Mouse (Mus musculus): ENCODE results near the gene Etv6.

- no peak for TF ChIP-seq CTCF (IDR thresholded peaks at IDR 0.05; ENCODE audit: low read depth, low read length)
- no peak for TF ChIP-seq POLR2A (IDR thresholded peaks at IDR 0.05; ENCODE audit: borderline replicate concordance, low read depth, low read length)
Observed at GRCm38 (mm10) chr6:134151022-134151680, 115.7 kb downstream of the Etv6 start.
